Mouse (Mus musculus) liver, adult 2 months (tissue): ENCODE data around the gene Arid3b. TPM values are rescaled to one million over a fixed set of nuclear protein-coding genes. Genes with fewer than 3 reads are reported as not detected.
A peak's percentile ranks its signal among the peaks of the same experiment; 100 is the strongest.

Source experiments
- DNase-seq: peaks from one replicate; pipeline ENCODE4 v3.0.0-alpha.2; 2011; ENCODE audit warnings: low read depth, low spot score; ENCODE audit errors: extremely low read depth
- H3K27ac ChIP-seq: fragments of 200-500 bp; replicated peaks from 2 replicates; pipeline ENCODE4 v1.5.1; 2012; ENCODE audit warnings: low read depth, mild to moderate bottlenecking, control low read depth, inconsistent platforms, low read length; ENCODE audit not compliant: insufficient read depth
- H3K27me3 ChIP-seq: fragments of 200-500 bp; 2 replicates; pipeline ENCODE4 v1.6.1; 2012; ENCODE audit warnings: mild to moderate bottlenecking, moderate library complexity, low read length, inconsistent platforms; ENCODE audit not compliant: control insufficient read depth, insufficient read depth
- H3K36me3 ChIP-seq: fragments of 200-500 bp; 2 replicates; pipeline ENCODE4 v1.6.1; 2012; ENCODE audit warnings: low read length, inconsistent platforms; ENCODE audit not compliant: control insufficient read depth, insufficient read depth
- H3K4me1 ChIP-seq: fragments of 200-500 bp; 2 replicates; pipeline ENCODE4 v1.6.1; 2011; ENCODE audit warnings: low read length; ENCODE audit not compliant: control insufficient read depth, insufficient read depth
- H3K4me3 ChIP-seq: fragments of 200-500 bp; 2 replicates; pipeline ENCODE4 v1.5.1; 2011; ENCODE audit warnings: low read depth, mild to moderate bottlenecking, control low read depth, low read length, moderate library complexity; ENCODE audit not compliant: insufficient read depth
- H3K79me2 ChIP-seq: fragments of 200-500 bp; 2 replicates; pipeline ENCODE4 v1.6.1; 2012; ENCODE audit warnings: inconsistent platforms, mild to moderate bottlenecking, low read length, moderate library complexity; ENCODE audit not compliant: control insufficient read depth, insufficient read depth
- H3K9ac ChIP-seq: fragments of 200-500 bp; 2 replicates; pipeline ENCODE4 v1.6.1; 2012; ENCODE audit warnings: low read depth, mild to moderate bottlenecking, control low read depth, inconsistent platforms, low read length
- CTCF ChIP-seq: fragments of 200-500 bp; IDR thresholded peaks from 2 replicates; pipeline ENCODE4 v1.5.1; 2011; ENCODE audit warnings: low read depth, low read length, control low read depth
- POLR2A ChIP-seq: fragments of 200-500 bp; IDR thresholded peaks from 2 replicates; pipeline ENCODE4 v1.6.1; 2011; ENCODE audit warnings: low read length, control low read depth; ENCODE audit not compliant: insufficient read depth; ENCODE audit errors: extremely low read depth
- WGBS: fragments of 180-500 bp; shearing (Covaris S2); methylation state at CpG from one replicate; pipeline ENCODE4 v1.1.7; 2018; 5-methylcytosine and 5-hydroxymethylcytosine counted together
- polyA plus RNA-seq: library from polyadenylated mRNA; depleted of rRNA; stranded (reverse); fragments of >200 nt; gene quantifications from 2 replicates; pipeline ENCODE4 v1.2.3, GENCODE M21; 2012
- total RNA-seq: library from RNA; depleted of rRNA; stranded (reverse); fragments of >200 nt; gene quantifications from 2 replicates; pipeline ENCODE4 v1.2.3, GENCODE M21; 2014

Arid3b gene
- total and polyA plus RNA-seq, 2 experiments, result 0.83 to 2.8 TPM

GRCm38 (mm10) chr9:57770836-57771235 lies 65.8 kb downstream of the Arid3b start:
- no peak for DNase-seq

GRCm38 (mm10) chr9:57770214-57770613 lies 66.4 kb downstream of the Arid3b start:
- no peak for DNase-seq
- H3K79me2 ChIP-seq, result no peaks in the 10 kb centered on the region
- no peaks in the 10 kb centered on the region for H3K36me3 ChIP-seq
- H3K27ac ChIP-seq, result no peak overlapping the region
- no peak overlapping the region for H3K4me3 ChIP-seq
- no peak overlapping the region for H3K9ac ChIP-seq
- no peaks in the 10 kb centered on the region for H3K4me1 ChIP-seq
- TF ChIP-seq POLR2A, result no peak
- TF ChIP-seq CTCF, result no peak
- H3K27me3 ChIP-seq, result no peaks in the 10 kb centered on the region
- WGBS, result 77% methylated on average over 1 of the region's 1 CpGs

More at GRCm38 (mm10) chr9:57770836-57771235, 65.8 kb downstream of the Arid3b start:
- H3K36me3 ChIP-seq, result no peaks in the 10 kb centered on the region
- no peak overlapping the region for H3K27ac ChIP-seq
- no peak for TF ChIP-seq CTCF
- no peak for TF ChIP-seq POLR2A
- WGBS, result 94% methylated on average over 2 of the region's 2 CpGs
- no peaks in the 10 kb centered on the region for H3K79me2 ChIP-seq
- H3K27me3 ChIP-seq, result no peaks in the 10 kb centered on the region
- no peak overlapping the region for H3K4me3 ChIP-seq
- no peak overlapping the region for H3K9ac ChIP-seq
- no peaks in the 10 kb centered on the region for H3K4me1 ChIP-seq

GRCm38 (mm10) chr9:57769539-57770069 lies 67.0 kb downstream of the Arid3b start:
- no peak overlapping the region for H3K27ac ChIP-seq
- peak; percentile 60 for DNase-seq
- H3K4me1 ChIP-seq, result no peaks in the 10 kb centered on the region
- H3K4me3 ChIP-seq, result no peak overlapping the region
- no peak for TF ChIP-seq CTCF
- TF ChIP-seq POLR2A, result no peak
- 17% methylated on average over 2 of the region's 2 CpGs for WGBS
- no peaks in the 10 kb centered on the region; the same call in 1 of the 2 replicates for H3K79me2 ChIP-seq
- no peak overlapping the region for H3K9ac ChIP-seq
- no peaks in the 10 kb centered on the region for H3K36me3 ChIP-seq
- no peaks in the 10 kb centered on the region for H3K27me3 ChIP-seq

- peaks cover 16% of the 10 kb centered on the region for H3K4me1 ChIP-seq
- 64% methylated on average over 4 of the region's 4 CpGs for WGBS
- H3K9ac ChIP-seq, result no peak overlapping the region
- no peak overlapping the region for H3K27ac ChIP-seq
- no peak overlapping the region for H3K4me3 ChIP-seq
- peaks cover 7% of the 10 kb centered on the region; the same call in 1 of the 2 replicates for H3K79me2 ChIP-seq
- TF ChIP-seq CTCF (no peak), POLR2A (no peak)
- H3K27me3 ChIP-seq, result no peaks in the 10 kb centered on the region
- no peaks in the 10 kb centered on the region for H3K36me3 ChIP-seq
- peak; percentile 42 for DNase-seq
These were observed 69.4 kb downstream of the Arid3b start for GRCm38 (mm10) chr9:57767231-57767630.

GRCm38 (mm10) chr9:57766431-57766830 lies 70.2 kb downstream of the Arid3b start:
- Histone ChIP-seq H3K4me3 (no peak overlapping the region), H3K79me2 (peaks cover 7% of the 10 kb centered on the region; the same call in 1 of the 2 replicates), H3K9ac (no peak overlapping the region), H3K27me3 (no peaks in the 10 kb centered on the region), H3K4me1 (peaks cover 20% of the 10 kb centered on the region), H3K36me3 (no peaks in the 10 kb centered on the region), H3K27ac (no peak overlapping the region)
- TF ChIP-seq CTCF (no peak), POLR2A (no peak)
- 84% methylated on average over 6 of the region's 6 CpGs for WGBS
- DNase-seq, result no peak
